Mouse (Mus musculus) midbrain, embryonic 13.5 days (tissue): ENCODE data around the gene Tlx1. TPM values are rescaled to one million over a fixed set of nuclear protein-coding genes. Genes with fewer than 3 reads are reported as not detected.

Experiments
- ATAC-seq: fragments of 200-750 bp; cut with Nextera tagmentation; 2 replicates; pipeline ENCODE4 v1.8.0; 2017; ENCODE audit warnings: mild to moderate bottlenecking, moderate TSS enrichment, moderate library complexity
- H3K27ac ChIP-seq: fragments of 300-500 bp; sonication (generic); 2 replicates; pipeline ENCODE4 v1.5.1; 2015; ENCODE audit warnings: inconsistent platforms, mild to moderate bottlenecking, moderate library complexity
- H3K27me3 ChIP-seq: fragments of 300-500 bp; sonication (generic); 2 replicates; pipeline ENCODE4 v1.6.1; 2015; ENCODE audit warnings: mild to moderate bottlenecking, inconsistent platforms
- H3K36me3 ChIP-seq: fragments of 300-500 bp; sonication (generic); 2 replicates; pipeline ENCODE4 v1.6.1; 2015; ENCODE audit warnings: mild to moderate bottlenecking, inconsistent platforms
- H3K4me1 ChIP-seq: fragments of 300-500 bp; sonication (generic); replicated peaks from 2 replicates; pipeline ENCODE4 v1.6.1; 2015; ENCODE audit warnings: inconsistent platforms
- H3K4me2 ChIP-seq: fragments of 300-500 bp; sonication (generic); replicated peaks from 2 replicates; pipeline ENCODE4 v1.6.1; 2015; ENCODE audit warnings: moderate library complexity, mild to moderate bottlenecking, inconsistent platforms
- H3K4me3 ChIP-seq: fragments of 300-500 bp; sonication (generic); replicated peaks from 2 replicates; pipeline ENCODE4 v1.5.1; 2015; ENCODE audit warnings: mild to moderate bottlenecking, inconsistent platforms
- H3K9ac ChIP-seq: fragments of 300-500 bp; sonication (generic); replicated peaks from 2 replicates; pipeline ENCODE4 v1.6.1; 2015; ENCODE audit warnings: mild to moderate bottlenecking, inconsistent platforms
- H3K9me3 ChIP-seq: fragments of 300-500 bp; sonication (generic); 2 replicates; pipeline ENCODE4 v1.6.1; 2016; ENCODE audit warnings: mild to moderate bottlenecking, inconsistent platforms
- WGBS: fragments of 180-500 bp; shearing (Covaris S2); methylation state at CpG from one replicate; pipeline ENCODE4 v1.1.7; 2015; 5-methylcytosine and 5-hydroxymethylcytosine counted together
- polyA plus RNA-seq: library from polyadenylated mRNA; unstranded; fragments of >200 nt; fragmentation: Nextera tagmentation; extraction: Ambion mirVana; gene quantifications from 2 replicates; pipeline ENCODE4 v1.2.1, GENCODE M21; 2015

Gene Tlx1
- polyA plus RNA-seq, 1 experiment from 2014 or later = 0.07 TPM

- Histone ChIP-seq H3K27ac (no peak overlapping the region), H3K36me3 (no peaks in the 10 kb centered on the region), H3K4me2 (no peak overlapping the region), H3K27me3 (peaks cover 99% of the 10 kb centered on the region), H3K4me3 (no peak overlapping the region), H3K9ac (no peak overlapping the region), H3K4me1 (peaks cover 28% of the 10 kb centered on the region), H3K9me3 (no peaks in the 10 kb centered on the region)
- WGBS = 1% methylated on average over 4 of the region's 4 CpGs
- ATAC-seq = no peak
Observed at GRCm38 (mm10) chr19:45147071-45147470, 3.4 kb upstream of the Tlx1 start.

- no peak for ATAC-seq
- Histone ChIP-seq H3K4me1 (peaks cover 20% of the 10 kb centered on the region), H3K9me3 (no peaks in the 10 kb centered on the region), H3K4me3 (peak overlapping the region; percentile 23), H3K36me3 (no peaks in the 10 kb centered on the region), H3K9ac (no peak overlapping the region), H3K27ac (no peak overlapping the region), H3K27me3 (peaks cover 99% of the 10 kb centered on the region), H3K4me2 (peak overlapping the region; percentile 49)
- WGBS = under 1% methylated on average over 31 of the region's 36 CpGs
Observed at GRCm38 (mm10) chr19:45151361-45152182, 1.1 kb downstream of the Tlx1 start.

GRCm38 (mm10) chr19:45152183-45152650, 1.7 kb downstream of the Tlx1 start:
- H3K9me3 ChIP-seq = no peaks in the 10 kb centered on the region
- 4% methylated on average over 8 of the region's 8 CpGs for WGBS
- ATAC-seq = no peak
- H3K4me2 ChIP-seq = no peak overlapping the region
- H3K4me3 ChIP-seq = no peak overlapping the region
- no peaks in the 10 kb centered on the region for H3K36me3 ChIP-seq
- no peak overlapping the region for H3K27ac ChIP-seq
- peaks cover 99% of the 10 kb centered on the region for H3K27me3 ChIP-seq
- H3K9ac ChIP-seq = no peak overlapping the region
- peaks cover 20% of the 10 kb centered on the region for H3K4me1 ChIP-seq

GRCm38 (mm10) chr19:45153311-45154058, 3.0 kb downstream of the Tlx1 start:
- Histone ChIP-seq H3K9me3 (no peaks in the 10 kb centered on the region), H3K4me3 (no peak overlapping the region), H3K36me3 (no peaks in the 10 kb centered on the region), H3K4me2 (0 out of 2 replicates have a peak overlapping the region, but pooled peaks have one; percentile 7), H3K27me3 (peaks cover 99% of the 10 kb centered on the region), H3K27ac (no peak overlapping the region), H3K4me1 (peaks cover 20% of the 10 kb centered on the region), H3K9ac (no peak overlapping the region)
- under 1% methylated on average over 44 of the region's 44 CpGs for WGBS
- no peak for ATAC-seq

- WGBS = under 1% methylated on average over 20 of the region's 24 CpGs
- H3K27me3 ChIP-seq = peaks cover 99% of the 10 kb centered on the region
- H3K36me3 ChIP-seq = no peaks in the 10 kb centered on the region
- no peaks in the 10 kb centered on the region for H3K9me3 ChIP-seq
- no peak overlapping the region for H3K27ac ChIP-seq
- H3K9ac ChIP-seq = no peak overlapping the region
- peaks cover 20% of the 10 kb centered on the region for H3K4me1 ChIP-seq
- H3K4me2 ChIP-seq = 0 out of 2 replicates have a peak overlapping the region, but pooled peaks have one; percentile 7
- no peak for ATAC-seq
- H3K4me3 ChIP-seq = no peak overlapping the region
Observed at GRCm38 (mm10) chr19:45154059-45154386, 3.5 kb downstream of the Tlx1 start.

DNA sequence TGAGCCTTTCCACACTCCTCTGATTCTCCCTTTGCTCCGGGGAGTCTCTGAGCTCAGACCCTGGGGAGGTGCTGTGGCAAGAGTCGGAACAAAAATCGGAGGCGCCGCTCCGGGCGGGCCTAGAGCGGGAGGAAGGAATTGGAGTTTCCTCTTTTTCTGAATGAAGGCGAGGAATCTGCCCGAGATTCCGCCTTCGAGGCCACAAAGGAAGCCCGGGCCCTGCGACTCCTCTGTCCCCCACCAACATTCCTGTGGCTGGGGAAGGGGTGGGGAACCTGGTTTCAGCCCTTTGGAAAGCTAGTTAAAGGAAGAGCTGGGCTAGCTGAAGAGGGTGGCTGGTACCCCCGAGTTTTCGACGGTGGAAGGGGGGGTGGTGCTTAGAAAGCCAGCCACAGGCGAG, 4.0 kb downstream of the Tlx1 start:
- WGBS = under 1% methylated on average over 18 of the region's 18 CpGs
- Histone ChIP-seq H3K27ac (no peak overlapping the region), H3K27me3 (peaks cover 100% of the 10 kb centered on the region), H3K4me2 (no peak overlapping the region), H3K36me3 (no peaks in the 10 kb centered on the region), H3K4me3 (no peak overlapping the region), H3K9me3 (no peaks in the 10 kb centered on the region), H3K4me1 (peaks cover 20% of the 10 kb centered on the region), H3K9ac (no peak overlapping the region)
- no peak for ATAC-seq

DNA sequence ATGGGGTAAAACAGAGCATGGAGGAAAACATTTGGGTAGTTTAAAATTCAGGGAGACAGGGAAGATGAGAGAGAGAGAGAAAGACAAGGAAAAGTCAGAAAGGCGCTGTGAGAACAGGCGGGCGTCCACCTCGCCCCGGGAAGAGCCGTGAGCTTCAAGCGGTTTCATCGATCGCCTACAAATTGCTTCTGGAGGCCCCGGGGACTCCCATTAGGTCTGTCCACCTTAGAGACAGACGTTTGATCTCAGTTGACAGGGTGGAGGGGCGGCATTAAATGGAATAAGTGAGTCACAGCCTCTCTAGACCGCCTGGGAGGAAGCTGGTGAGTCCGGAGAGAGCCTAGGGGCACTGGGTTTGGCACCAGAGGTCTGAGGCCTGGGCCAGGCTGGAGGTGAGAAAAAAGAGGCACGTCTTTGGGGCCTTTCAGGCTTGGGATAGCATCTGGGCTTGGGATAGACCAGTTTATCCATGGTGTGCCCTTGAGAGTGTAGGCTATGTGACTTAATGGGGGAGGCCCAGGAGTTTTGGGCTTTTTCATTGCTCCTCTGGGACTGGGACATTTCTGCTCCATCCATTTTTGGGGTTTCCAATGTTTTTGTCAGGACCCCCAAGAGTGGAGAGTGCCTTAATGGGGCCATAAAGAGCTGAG, 4.8 kb downstream of the Tlx1 start:
- Histone ChIP-seq H3K36me3 (no peaks in the 10 kb centered on the region), H3K4me2 (no peak overlapping the region), H3K9ac (no peak overlapping the region), H3K4me1 (peaks cover 17% of the 10 kb centered on the region), H3K9me3 (no peaks in the 10 kb centered on the region), H3K4me3 (no peak overlapping the region), H3K27ac (no peak overlapping the region), H3K27me3 (peaks cover 100% of the 10 kb centered on the region)
- 2% methylated on average over 15 of the region's 15 CpGs for WGBS
- no peak for ATAC-seq

- peaks cover 100% of the 10 kb centered on the region for H3K27me3 ChIP-seq
Observed at GRCm38 (mm10) chr19:45155791-45156186, 5.3 kb downstream of the Tlx1 start.

GRCm38 (mm10) chr19:45156381-45156780, 5.9 kb downstream of the Tlx1 start:
- no peaks in the 10 kb centered on the region for H3K36me3 ChIP-seq
- no peak overlapping the region for H3K9ac ChIP-seq
- H3K4me3 ChIP-seq = no peak overlapping the region
- H3K27me3 ChIP-seq = peaks cover 100% of the 10 kb centered on the region
- H3K9me3 ChIP-seq = no peaks in the 10 kb centered on the region
- peaks cover 6% of the 10 kb centered on the region; the same call in 1 of the 2 replicates for H3K4me1 ChIP-seq
- H3K4me2 ChIP-seq = no peak overlapping the region
- ATAC-seq = no peak
- no peak overlapping the region for H3K27ac ChIP-seq
- 6% methylated on average over 5 of the region's 5 CpGs for WGBS

More at GRCm38 (mm10) chr19:45155791-45156186, 5.3 kb downstream of the Tlx1 start:
- Histone ChIP-seq H3K27ac (no peak overlapping the region), H3K9me3 (no peaks in the 10 kb centered on the region), H3K36me3 (no peaks in the 10 kb centered on the region), H3K4me1 (peaks cover 11% of the 10 kb centered on the region), H3K4me2 (no peak overlapping the region), H3K4me3 (no peak overlapping the region), H3K9ac (no peak overlapping the region)
- WGBS = under 1% methylated on average over 26 of the region's 26 CpGs
- ATAC-seq = no peak

DNA sequence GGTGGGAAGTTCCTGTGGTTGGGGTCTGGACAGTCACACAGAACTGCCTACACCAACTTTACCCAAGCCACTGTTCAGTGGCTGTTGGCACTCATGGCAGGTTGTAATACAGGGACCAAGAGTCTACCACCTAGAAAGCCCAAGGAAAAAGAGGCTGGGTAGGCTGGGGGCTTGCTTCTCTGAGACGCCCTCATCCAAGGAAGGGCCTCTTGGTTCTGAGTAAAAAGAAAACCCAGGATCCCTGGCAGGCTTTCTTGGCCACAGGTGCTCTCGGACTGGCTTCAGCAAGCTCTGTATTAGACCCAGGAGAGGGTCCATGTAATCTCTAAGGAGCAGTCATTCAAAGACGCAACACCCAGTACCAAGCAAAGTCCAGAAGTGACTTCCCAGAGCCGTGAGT, 7.7 kb downstream of the Tlx1 start:
- H3K27ac ChIP-seq = no peak overlapping the region
- 0 out of 2 replicates have a peak, but pooled peaks cover 4% of the 10 kb centered on the region for H3K4me1 ChIP-seq
- H3K4me3 ChIP-seq = no peak overlapping the region
- no peaks in the 10 kb centered on the region for H3K9me3 ChIP-seq
- peaks cover 100% of the 10 kb centered on the region for H3K27me3 ChIP-seq
- no peaks in the 10 kb centered on the region for H3K36me3 ChIP-seq
- H3K9ac ChIP-seq = no peak overlapping the region
- no peak overlapping the region for H3K4me2 ChIP-seq
- 1% methylated on average over 4 of the region's 4 CpGs for WGBS
- no peak for ATAC-seq

- no peaks in the 10 kb centered on the region for H3K36me3 ChIP-seq
- no peak for ATAC-seq
- H3K4me3 ChIP-seq = no peak overlapping the region
- WGBS = under 1% methylated on average over 20 of the region's 20 CpGs
- no peaks in the 10 kb centered on the region for H3K9me3 ChIP-seq
- H3K4me2 ChIP-seq = no peak overlapping the region
- no peak overlapping the region for H3K27ac ChIP-seq
- no peak overlapping the region for H3K9ac ChIP-seq
- H3K27me3 ChIP-seq = peaks cover 100% of the 10 kb centered on the region
- H3K4me1 ChIP-seq = 0 out of 2 replicates have a peak, but pooled peaks cover 2% of the 10 kb centered on the region
Observed at GRCm38 (mm10) chr19:45158896-45159295, 8.4 kb downstream of the Tlx1 start.

DNA sequence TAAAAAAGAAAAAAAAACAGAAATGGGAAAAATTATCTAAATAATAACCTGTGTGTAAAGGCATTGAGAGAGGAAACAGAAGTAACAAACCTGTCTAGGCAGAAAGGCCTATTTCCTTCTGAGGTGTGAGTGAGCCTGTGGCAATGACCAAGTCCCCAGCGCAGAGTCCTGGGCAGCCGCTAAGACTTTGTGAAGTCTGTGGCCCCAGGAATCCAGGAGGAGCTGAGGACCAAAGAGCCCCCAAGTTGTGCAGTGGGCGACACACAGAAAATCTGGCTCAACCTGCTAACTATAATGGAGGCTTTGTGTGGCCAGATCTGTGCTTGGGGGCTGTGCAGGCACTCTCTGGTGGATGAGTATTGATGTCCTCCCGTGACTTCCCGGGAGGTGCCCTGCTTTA, 9.0 kb downstream of the Tlx1 start:
- peaks cover 100% of the 10 kb centered on the region for H3K27me3 ChIP-seq
- ATAC-seq = no peak

More for the DNA sequence above, 9.0 kb downstream of the Tlx1 start:
- 1% methylated on average over 5 of the region's 5 CpGs for WGBS
- Histone ChIP-seq H3K4me2 (no peak overlapping the region), H3K9ac (no peak overlapping the region), H3K36me3 (no peaks in the 10 kb centered on the region), H3K9me3 (no peaks in the 10 kb centered on the region), H3K4me1 (no peaks in the 10 kb centered on the region), H3K4me3 (no peak overlapping the region), H3K27ac (no peak overlapping the region)
